Mouse (Mus musculus): ENCODE results near the gene Cfap65.

Cfap65 gene

GRCm38 (mm10) chr1:74880785-74881360 lies 54.5 kb downstream of the Cfap65 start:
- DNase-seq: peak; percentile 41 to 62

- no peak for DNase-seq
Observed at GRCm38 (mm10) chr1:74877199-74877598, 58.2 kb downstream of the Cfap65 start.

GRCm38 (mm10) chr1:74872218-74872617 lies 63.2 kb downstream of the Cfap65 start:
- no peak for DNase-seq

- DNase-seq: no peak
Observed at GRCm38 (mm10) chr1:74861783-74862182, 73.6 kb downstream of the Cfap65 start.

- DNase-seq: no peak
Observed at GRCm38 (mm10) chr1:74859223-74859984, 76.0 kb downstream of the Cfap65 start.

- no peak for DNase-seq
Observed at GRCm38 (mm10) chr1:74858805-74859204, 76.6 kb downstream of the Cfap65 start.

- peak; percentile 57 to 69 for DNase-seq
Observed at GRCm38 (mm10) chr1:74858171-74858719, 77.2 kb downstream of the Cfap65 start.

GRCm38 (mm10) chr1:74857677-74858076 lies 77.7 kb downstream of the Cfap65 start:
- DNase-seq: no peak

- DNase-seq: no peak
Observed at GRCm38 (mm10) chr1:74857201-74857600, 78.2 kb downstream of the Cfap65 start.

GRCm38 (mm10) chr1:74856791-74857190 lies 78.6 kb downstream of the Cfap65 start:
- DNase-seq: no peak

GRCm38 (mm10) chr1:74856439-74856720 lies 79.0 kb downstream of the Cfap65 start:
- DNase-seq: no peak

GRCm38 (mm10) chr1:74855651-74856438 lies 79.6 kb downstream of the Cfap65 start:
- no peak for DNase-seq

GRCm38 (mm10) chr1:74855156-74855555 lies 80.2 kb downstream of the Cfap65 start:
- DNase-seq: peak in 1 of 2 experiments; percentile 4

- peak; percentile 83 to 87 for DNase-seq
Observed at GRCm38 (mm10) chr1:74854306-74855056, 80.9 kb downstream of the Cfap65 start, which contains the start of gene Cdk5r2. Gene Cdk5r2 (plus strand): TSS chr1:74854934.
